Mouse (Mus musculus): ENCODE data around the gene Map7. TPM values are rescaled to one million over a fixed set of nuclear protein-coding genes. Genes with fewer than 3 reads are reported as not detected.
A peak's percentile ranks its signal among the peaks of the same experiment; 100 is the strongest.

The Map7 gene
- polyA plus RNA-seq (2014; fragmentation: Nextera tagmentation; extraction: Ambion mirVana), result 2.7 and 3.3 TPM in 2 replicates

DNA sequence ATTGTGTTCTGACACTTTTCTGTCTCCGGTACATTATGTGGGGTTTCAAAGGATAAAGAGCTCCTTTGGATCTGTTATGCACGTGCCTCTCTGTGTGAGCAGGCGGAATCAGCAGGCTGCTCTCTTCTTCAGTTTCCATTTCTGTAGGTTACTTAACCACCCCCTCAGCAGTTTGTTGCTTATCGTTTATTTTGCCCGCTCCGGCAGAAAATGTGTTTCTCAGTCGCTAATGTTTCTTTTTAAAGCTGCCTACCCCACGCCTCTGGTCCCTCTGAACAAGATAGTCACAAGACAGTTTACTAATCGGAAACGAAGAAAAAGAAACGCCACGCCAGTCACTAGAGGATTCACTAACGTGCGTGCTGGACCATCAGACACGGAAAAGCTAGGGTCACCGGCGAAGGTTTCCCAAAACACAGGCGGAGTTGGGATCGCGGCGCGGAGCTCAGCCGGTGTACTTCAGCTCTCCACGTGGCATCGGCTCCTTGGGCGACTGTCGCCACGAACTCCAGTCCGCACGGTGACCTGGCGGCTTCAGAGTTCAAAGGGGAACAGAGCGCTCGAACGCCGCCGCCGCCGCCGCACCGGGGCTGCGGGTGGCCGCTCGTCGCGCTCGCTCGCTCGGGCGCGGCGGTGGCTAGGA is at the start of gene Map7:
Gene Map7, plus strand, starts transcription at position 342 of the 643 bp plus-strand sequence.
- DNase-seq (ENCODE audit: low spot score) (no peak), ATAC-seq (no peak; the same call in none of the 2 replicates)
- peaks cover 23% of the 10 kb centered on the region for H3K27me3 ChIP-seq (replicated peaks; ENCODE audit: control insufficient read depth, insufficient read depth, low read length)
- H3K4me3 ChIP-seq (ENCODE audit: low read depth, low read length), result peak within 1 kb of the TSS; percentile 63
- H3K9me3 ChIP-seq (replicated peaks; ENCODE audit: control insufficient read depth, low read length), result no peaks in the 10 kb centered on the region
- WGBS, result 5% methylated on average over 34 of the region's 51 CpGs
- H3K4me2 ChIP-seq (ENCODE audit: low read length), result peak within 1 kb of the TSS; percentile 96
- H3K36me3 ChIP-seq (ENCODE audit: control insufficient read depth, insufficient read depth, low read length), result no peaks in the 10 kb centered on the region
- 0 out of 2 replicates have a peak, but pooled peaks cover 6% of the 10 kb centered on the region for H3K4me1 ChIP-seq (ENCODE audit: control insufficient read depth, insufficient read depth, low read length)
- H3K27ac ChIP-seq (ENCODE audit: low read depth, low read length), result no peak within 1 kb of the TSS
- peak within 1 kb of the TSS; percentile 63 for H3K9ac ChIP-seq (ENCODE audit: low read length)

DNA sequence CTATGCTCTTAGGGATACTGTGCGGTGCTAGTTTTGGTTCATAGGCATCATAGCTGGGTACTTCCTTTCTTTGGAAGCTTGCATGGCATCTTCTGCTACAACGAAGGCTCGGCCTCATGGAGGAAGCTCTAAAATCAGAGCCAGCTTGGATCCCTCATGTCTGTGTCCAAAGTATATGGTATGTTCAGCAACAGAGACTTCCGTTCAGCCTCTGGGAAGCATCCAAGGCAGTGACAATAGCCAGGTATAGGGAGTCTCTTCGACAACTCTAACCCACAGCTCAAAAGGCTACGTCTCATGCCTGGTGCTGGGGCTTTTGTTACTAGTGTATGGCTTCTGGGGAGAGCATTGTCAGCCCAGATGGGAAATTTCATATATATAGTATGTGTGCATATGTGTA is 46.8 kb upstream of the Map7 start:
- WGBS, result 94% methylated on average over 6 of the region's 6 CpGs
- H3K27me3 ChIP-seq (replicated peaks; ENCODE audit: control insufficient read depth, insufficient read depth, low read length), result no peaks in the 10 kb centered on the region
- no peak overlapping the region for H3K27ac ChIP-seq (ENCODE audit: low read depth, low read length)
- no peaks in the 10 kb centered on the region for H3K36me3 ChIP-seq (ENCODE audit: control insufficient read depth, insufficient read depth, low read length)
- no peak overlapping the region for H3K9ac ChIP-seq (ENCODE audit: low read length)
- ATAC-seq (no peak), DNase-seq (ENCODE audit: low spot score) (no peak)
- H3K9me3 ChIP-seq (replicated peaks; ENCODE audit: control insufficient read depth, low read length), result no peaks in the 10 kb centered on the region
- H3K4me3 ChIP-seq (ENCODE audit: low read depth, low read length), result no peak overlapping the region
- H3K4me2 ChIP-seq (ENCODE audit: low read length), result no peak overlapping the region
- H3K4me1 ChIP-seq (ENCODE audit: control insufficient read depth, insufficient read depth, low read length), result no peaks in the 10 kb centered on the region

DNA sequence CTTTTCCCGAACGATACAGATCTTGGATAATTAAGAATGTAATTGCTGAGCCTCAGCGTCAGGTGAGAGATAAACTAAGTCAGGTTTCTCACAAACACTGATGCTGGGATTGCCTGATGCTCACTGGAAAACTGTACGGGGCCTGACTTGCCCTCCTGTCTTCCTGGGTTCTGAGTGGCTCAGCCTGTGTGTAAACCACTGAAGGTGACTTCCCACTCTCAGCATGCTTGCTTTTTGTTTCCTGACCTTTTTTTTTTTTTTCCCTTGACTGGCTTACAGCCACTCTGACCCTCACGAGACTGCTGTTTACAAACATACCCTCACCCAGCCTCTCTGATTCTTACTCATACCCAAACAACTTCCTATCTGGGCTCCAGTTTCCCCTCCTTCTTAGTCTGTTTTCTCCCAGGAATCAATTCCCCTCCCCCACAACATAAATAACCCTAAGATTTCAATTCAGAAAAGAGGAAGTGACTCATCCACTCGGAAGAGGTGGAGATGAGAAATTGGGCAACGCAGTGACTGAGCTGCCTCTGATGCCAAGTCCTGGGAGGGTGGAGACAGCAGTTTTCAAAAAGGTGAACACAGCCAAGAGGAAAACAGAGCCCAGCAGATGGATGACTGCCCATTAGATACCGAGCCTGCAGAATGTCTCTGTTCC is 43.9 kb upstream of the Map7 start:
- no peak overlapping the region for H3K9ac ChIP-seq (ENCODE audit: low read length)
- no peaks in the 10 kb centered on the region for H3K9me3 ChIP-seq (replicated peaks; ENCODE audit: control insufficient read depth, low read length)
- H3K27me3 ChIP-seq (replicated peaks; ENCODE audit: control insufficient read depth, insufficient read depth, low read length), result no peaks in the 10 kb centered on the region
- H3K4me1 ChIP-seq (ENCODE audit: control insufficient read depth, insufficient read depth, low read length), result no peaks in the 10 kb centered on the region
- no peaks in the 10 kb centered on the region for H3K36me3 ChIP-seq (ENCODE audit: control insufficient read depth, insufficient read depth, low read length)
- 72% methylated on average over 8 of the region's 8 CpGs for WGBS
- peak; percentile 13 for DNase-seq (ENCODE audit: low spot score)
- no peak overlapping the region for H3K4me3 ChIP-seq (ENCODE audit: low read depth, low read length)
- ATAC-seq, result no peak
- H3K27ac ChIP-seq (ENCODE audit: low read depth, low read length), result no peak overlapping the region
- H3K4me2 ChIP-seq (ENCODE audit: low read length), result no peak overlapping the region

DNA sequence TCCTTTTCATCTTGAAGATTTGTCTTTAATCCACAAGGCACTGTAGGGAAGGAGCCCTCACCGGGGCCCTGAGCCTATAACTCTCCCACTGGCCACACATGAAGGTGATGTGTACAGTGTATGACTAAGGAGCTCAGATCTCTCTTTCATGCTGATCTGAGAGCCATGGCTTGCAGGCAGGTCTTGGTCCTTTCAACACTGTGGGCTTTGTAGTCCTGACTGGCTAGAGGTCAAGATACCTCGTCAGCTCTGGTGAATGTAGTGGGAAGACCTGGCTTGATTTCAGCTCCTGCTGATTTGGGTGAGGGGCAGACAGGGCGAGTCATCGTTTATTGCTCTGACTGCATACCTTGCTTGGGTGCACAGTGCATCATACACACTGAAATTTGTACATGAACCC is 42.7 kb upstream of the Map7 start:
- H3K9ac ChIP-seq (ENCODE audit: low read length), result no peak overlapping the region
- no peaks in the 10 kb centered on the region for H3K27me3 ChIP-seq (replicated peaks; ENCODE audit: control insufficient read depth, insufficient read depth, low read length)
- no peak overlapping the region for H3K4me3 ChIP-seq (ENCODE audit: low read depth, low read length)
- 79% methylated on average over 4 of the region's 4 CpGs for WGBS
- DNase-seq (ENCODE audit: low spot score), result no peak
- no peak for ATAC-seq
- no peaks in the 10 kb centered on the region for H3K9me3 ChIP-seq (replicated peaks; ENCODE audit: control insufficient read depth, low read length)
- H3K4me2 ChIP-seq (ENCODE audit: low read length), result no peak overlapping the region
- no peaks in the 10 kb centered on the region for H3K4me1 ChIP-seq (ENCODE audit: control insufficient read depth, insufficient read depth, low read length)
- no peaks in the 10 kb centered on the region for H3K36me3 ChIP-seq (ENCODE audit: control insufficient read depth, insufficient read depth, low read length)
- H3K27ac ChIP-seq (ENCODE audit: low read depth, low read length), result no peak overlapping the region

DNA sequence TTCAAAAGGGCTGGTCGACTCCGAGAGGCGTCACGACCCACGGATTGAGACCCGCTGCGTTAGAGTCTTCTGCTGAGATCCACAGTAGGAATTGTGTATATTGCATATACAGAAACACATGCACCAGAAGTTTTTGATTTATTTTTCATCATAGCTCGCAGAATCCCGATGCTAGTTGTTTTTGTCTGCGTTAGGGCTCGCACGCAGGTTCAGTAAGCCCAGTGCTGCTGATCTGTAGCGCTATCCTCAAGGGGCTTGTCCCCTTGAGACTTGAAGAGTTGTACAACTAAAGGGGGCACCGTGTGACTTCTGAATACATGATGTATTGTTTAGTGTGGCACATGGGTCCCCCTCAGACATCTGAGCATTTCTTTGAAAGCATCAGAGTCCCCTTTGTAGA is 41.2 kb upstream of the Map7 start:
- WGBS, result 91% methylated on average over 14 of the region's 14 CpGs
- Histone ChIP-seq H3K4me3 (ENCODE audit: low read depth, low read length) (no peak overlapping the region), H3K27me3 (replicated peaks; ENCODE audit: control insufficient read depth, insufficient read depth, low read length) (no peaks in the 10 kb centered on the region), H3K9me3 (replicated peaks; ENCODE audit: control insufficient read depth, low read length) (no peaks in the 10 kb centered on the region), H3K4me1 (ENCODE audit: control insufficient read depth, insufficient read depth, low read length) (no peaks in the 10 kb centered on the region), H3K9ac (ENCODE audit: low read length) (no peak overlapping the region), H3K4me2 (ENCODE audit: low read length) (no peak overlapping the region), H3K36me3 (ENCODE audit: control insufficient read depth, insufficient read depth, low read length) (no peaks in the 10 kb centered on the region), H3K27ac (ENCODE audit: low read depth, low read length) (no peak overlapping the region)
- ATAC-seq, result no peak
- no peak for DNase-seq (ENCODE audit: low spot score)

DNA sequence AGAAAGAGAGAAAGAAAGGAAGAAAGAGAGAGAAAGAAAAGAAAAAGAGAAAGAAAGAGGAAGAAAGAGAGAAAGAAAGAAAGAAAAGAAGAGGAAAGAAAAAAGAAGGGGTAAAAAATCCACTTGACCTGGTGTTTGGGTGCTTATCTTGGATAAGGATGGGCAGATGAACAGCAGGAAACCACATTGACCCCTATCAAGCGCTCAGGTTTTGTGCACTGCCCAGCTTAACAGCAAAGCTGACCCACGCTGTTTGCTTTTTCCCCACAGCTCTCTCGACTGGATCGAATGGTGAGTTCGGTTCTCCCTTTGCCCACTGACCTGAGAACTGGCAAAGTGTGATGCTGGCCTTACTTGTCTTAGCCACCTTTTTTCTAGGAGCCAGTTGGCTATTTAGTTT is 36.8 kb upstream of the Map7 start:
- H3K27me3 ChIP-seq (replicated peaks; ENCODE audit: control insufficient read depth, insufficient read depth, low read length), result no peaks in the 10 kb centered on the region
- no peak overlapping the region for H3K4me2 ChIP-seq (ENCODE audit: low read length)
- 87% methylated on average over 5 of the region's 5 CpGs for WGBS
- no peak overlapping the region for H3K27ac ChIP-seq (ENCODE audit: low read depth, low read length)
- no peaks in the 10 kb centered on the region for H3K36me3 ChIP-seq (ENCODE audit: control insufficient read depth, insufficient read depth, low read length)
- ATAC-seq (no peak), DNase-seq (ENCODE audit: low spot score) (no peak)
- no peak overlapping the region for H3K4me3 ChIP-seq (ENCODE audit: low read depth, low read length)
- no peaks in the 10 kb centered on the region for H3K4me1 ChIP-seq (ENCODE audit: control insufficient read depth, insufficient read depth, low read length)
- no peak overlapping the region for H3K9ac ChIP-seq (ENCODE audit: low read length)
- H3K9me3 ChIP-seq (replicated peaks; ENCODE audit: control insufficient read depth, low read length), result no peaks in the 10 kb centered on the region

DNA sequence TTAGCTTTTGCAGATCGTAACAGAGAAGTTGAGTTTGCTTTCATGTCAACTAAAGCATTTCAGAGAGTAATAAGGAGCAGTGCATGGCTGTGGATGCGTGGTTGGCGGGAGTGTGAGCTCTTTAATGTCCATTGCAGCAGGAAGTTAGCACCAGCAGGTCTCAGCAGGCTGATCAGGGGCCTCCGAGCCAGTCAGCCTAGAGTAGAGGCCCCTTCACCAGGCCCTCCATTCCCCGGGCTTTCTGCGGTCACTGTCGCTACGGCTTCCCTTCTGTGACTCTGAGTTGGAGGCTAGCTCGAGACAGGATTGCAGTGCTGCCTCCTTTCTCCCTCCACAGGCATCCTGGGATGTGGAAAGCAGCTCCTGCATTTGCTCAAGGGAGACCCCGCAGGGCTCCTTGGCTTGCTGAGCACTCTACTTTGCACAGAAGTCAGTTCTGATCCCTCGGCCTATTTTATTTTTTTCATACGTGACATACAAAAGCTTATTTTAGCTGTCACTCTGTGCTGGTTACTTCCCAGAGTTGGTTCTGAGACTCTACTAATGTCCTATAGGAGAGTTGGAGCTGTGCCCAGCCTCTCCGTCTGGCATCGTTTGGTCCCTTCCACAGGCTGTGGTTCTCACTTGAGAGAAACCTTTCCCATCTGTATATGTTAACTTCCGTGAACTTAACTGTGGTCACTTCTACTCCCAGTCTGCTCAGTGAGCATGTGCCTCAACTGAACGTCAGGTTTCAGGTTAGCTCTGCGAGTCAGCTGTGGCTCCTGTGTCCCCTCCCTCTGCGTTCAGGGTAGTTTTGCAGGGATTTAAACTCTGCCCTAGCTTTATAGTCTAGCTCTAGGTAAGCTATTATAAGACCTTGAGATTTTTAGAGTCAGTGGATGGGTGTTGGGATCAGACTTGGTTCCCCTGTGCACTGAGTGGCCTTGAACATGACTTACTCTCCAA is 36.0 kb upstream of the Map7 start:
- Histone ChIP-seq H3K36me3 (ENCODE audit: control insufficient read depth, insufficient read depth, low read length) (no peaks in the 10 kb centered on the region), H3K27me3 (replicated peaks; ENCODE audit: control insufficient read depth, insufficient read depth, low read length) (no peaks in the 10 kb centered on the region), H3K9ac (ENCODE audit: low read length) (no peak overlapping the region), H3K27ac (ENCODE audit: low read depth, low read length) (no peak overlapping the region), H3K4me1 (ENCODE audit: control insufficient read depth, insufficient read depth, low read length) (no peaks in the 10 kb centered on the region), H3K4me3 (ENCODE audit: low read depth, low read length) (no peak overlapping the region), H3K9me3 (replicated peaks; ENCODE audit: control insufficient read depth, low read length) (no peaks in the 10 kb centered on the region), H3K4me2 (ENCODE audit: low read length) (no peak overlapping the region)
- peak; percentile 49 for DNase-seq (ENCODE audit: low spot score)
- ATAC-seq, result no peak
- WGBS, result 82% methylated on average over 18 of the region's 18 CpGs

DNA sequence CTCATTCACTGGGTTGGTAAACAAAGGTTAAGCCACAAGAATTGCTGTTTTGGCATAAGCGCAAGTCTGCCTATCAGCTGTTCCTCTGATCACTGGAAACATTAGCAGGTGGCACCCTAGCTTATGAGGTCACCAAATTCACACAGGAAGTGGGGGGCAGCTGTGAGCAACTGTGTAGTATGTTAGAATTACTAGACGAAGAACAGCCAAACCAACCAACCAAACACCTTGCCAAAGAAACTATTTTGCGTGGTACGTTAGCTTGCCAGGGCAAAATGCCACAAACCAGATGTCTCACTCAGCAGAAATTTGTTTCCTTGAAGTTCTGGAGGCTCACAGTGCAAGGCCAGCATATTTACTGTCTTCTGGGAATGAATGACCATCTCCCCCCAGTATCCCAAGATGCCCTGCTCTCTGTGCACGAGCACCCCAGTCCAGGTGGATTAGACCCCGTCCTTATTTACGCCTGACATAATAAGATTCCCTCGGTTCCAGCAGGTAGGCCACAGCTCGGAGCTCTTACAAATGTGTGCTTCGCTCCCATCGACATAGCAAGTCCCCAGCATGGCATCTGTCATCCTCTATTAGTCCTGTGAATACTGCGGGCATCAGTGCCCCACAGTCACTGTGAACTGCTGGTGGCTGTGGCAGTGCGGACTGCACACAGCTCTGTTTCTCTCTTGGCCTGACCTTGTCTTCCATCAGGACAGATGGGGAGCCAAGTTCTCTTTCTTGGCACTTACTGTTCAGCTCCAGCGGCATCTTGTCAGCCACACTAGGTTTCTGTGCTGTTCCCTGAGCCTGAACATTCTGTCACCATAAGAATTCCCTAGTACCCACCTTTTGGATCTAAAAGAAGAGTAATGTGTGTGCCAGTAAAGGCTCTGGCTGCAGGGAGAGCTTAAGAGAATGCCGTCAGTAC is 28.5 kb upstream of the Map7 start:
- Histone ChIP-seq H3K4me3 (ENCODE audit: low read depth, low read length) (no peak overlapping the region), H3K27me3 (replicated peaks; ENCODE audit: control insufficient read depth, insufficient read depth, low read length) (no peaks in the 10 kb centered on the region), H3K9me3 (replicated peaks; ENCODE audit: control insufficient read depth, low read length) (no peaks in the 10 kb centered on the region), H3K9ac (ENCODE audit: low read length) (no peak overlapping the region), H3K27ac (ENCODE audit: low read depth, low read length) (no peak overlapping the region), H3K36me3 (ENCODE audit: control insufficient read depth, insufficient read depth, low read length) (no peaks in the 10 kb centered on the region), H3K4me2 (ENCODE audit: low read length) (no peak overlapping the region), H3K4me1 (ENCODE audit: control insufficient read depth, insufficient read depth, low read length) (no peaks in the 10 kb centered on the region)
- WGBS, result 87% methylated on average over 15 of the region's 15 CpGs
- ATAC-seq (no peak), DNase-seq (ENCODE audit: low spot score) (peak; percentile 12)

Data from forebrain, embryonic 14.5 days (tissue).